Mouse (Mus musculus): ENCODE results near the gene Pnmal1.
A peak's percentile ranks its signal among the peaks of the same experiment; 100 is the strongest.

Gene Pnmal1

DNA sequence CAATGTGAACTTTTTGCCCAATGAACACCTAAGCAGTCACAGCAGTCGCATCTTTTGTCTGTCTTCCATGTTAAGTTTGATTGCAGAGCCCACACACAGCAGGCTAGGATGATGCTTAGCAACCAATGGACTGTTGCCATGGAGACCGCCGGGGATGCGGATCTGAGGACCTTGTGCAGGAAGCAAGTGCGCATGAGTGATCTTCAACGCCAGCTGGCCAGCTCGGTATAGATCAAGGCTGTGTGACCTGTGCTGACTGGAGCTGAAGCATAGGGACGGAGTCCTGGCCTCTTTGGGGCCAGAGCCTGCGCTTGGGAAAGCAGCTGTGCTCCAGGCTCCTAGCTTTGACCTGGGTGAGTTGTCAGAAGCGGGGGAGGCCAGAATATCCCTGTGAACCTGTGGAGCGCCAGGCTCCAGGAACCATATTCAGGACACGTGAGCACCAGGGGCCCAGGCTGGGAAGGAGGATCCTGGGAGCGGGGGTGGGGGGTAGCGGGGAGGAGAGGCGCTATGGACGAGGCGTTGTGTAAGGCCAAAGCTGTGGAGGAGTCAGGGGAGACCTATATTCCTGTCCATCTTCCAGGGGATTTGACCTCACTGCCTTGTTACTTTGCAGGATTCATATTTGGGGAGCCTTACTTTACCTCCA, at the start of gene Pnmal1:
Gene Pnmal1, plus strand, starts transcription at position 141 of the 649 bp plus-strand sequence.
- DNase-seq (ENCODE audit: low spot score): no peak

DNA sequence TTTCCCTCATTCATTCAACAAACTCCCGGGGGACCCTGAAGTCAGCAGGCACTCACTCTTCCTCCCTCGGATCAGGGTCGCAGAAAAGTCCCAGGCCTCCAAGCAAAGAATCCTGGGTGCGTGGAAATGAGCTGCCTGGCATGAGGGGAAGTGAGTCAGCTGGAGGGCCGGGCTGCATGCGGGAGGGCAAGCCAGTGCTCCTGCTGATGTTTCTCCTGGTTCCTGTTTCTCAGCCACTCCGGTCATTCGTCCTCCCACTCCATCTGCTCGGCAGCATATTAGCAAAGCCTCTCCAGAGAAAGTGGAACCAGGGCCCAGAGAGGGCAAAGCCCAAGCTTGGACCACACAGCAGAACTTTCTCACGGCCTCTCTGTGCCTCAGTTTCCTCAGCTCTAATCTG, 49.6 kb upstream of the Pnmal1 start:
- no peak for DNase-seq (ENCODE audit: low spot score)

DNA sequence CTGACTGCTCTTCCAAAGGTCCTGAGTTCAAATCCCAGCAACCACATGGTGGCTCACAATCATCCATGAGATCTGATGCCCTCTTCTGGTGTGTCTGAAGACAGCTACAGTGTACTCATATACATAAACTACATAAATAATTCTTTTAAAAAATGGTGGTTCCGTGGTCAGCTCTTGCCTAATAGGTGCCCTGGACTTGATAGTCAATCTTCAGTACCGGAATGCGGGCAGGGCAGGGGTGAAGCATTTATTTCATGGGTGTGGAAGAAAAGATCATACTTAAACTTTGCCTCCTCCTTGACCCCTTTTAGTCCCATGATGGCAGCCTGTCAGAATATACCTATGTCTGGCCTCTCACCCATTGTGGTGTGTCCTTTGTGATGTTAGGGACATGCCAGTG, 47.6 kb upstream of the Pnmal1 start:
- no peak for DNase-seq (ENCODE audit: low spot score)

- no peak for DNase-seq (ENCODE audit: low spot score)
Measured at GRCm38 (mm10) chr7:16912360-16912759, 47.1 kb upstream of the Pnmal1 start.

GRCm38 (mm10) chr7:16913806-16914452, 45.5 kb upstream of the Pnmal1 start:
- DNase-seq (ENCODE audit: low spot score): peak; percentile 77

DNA sequence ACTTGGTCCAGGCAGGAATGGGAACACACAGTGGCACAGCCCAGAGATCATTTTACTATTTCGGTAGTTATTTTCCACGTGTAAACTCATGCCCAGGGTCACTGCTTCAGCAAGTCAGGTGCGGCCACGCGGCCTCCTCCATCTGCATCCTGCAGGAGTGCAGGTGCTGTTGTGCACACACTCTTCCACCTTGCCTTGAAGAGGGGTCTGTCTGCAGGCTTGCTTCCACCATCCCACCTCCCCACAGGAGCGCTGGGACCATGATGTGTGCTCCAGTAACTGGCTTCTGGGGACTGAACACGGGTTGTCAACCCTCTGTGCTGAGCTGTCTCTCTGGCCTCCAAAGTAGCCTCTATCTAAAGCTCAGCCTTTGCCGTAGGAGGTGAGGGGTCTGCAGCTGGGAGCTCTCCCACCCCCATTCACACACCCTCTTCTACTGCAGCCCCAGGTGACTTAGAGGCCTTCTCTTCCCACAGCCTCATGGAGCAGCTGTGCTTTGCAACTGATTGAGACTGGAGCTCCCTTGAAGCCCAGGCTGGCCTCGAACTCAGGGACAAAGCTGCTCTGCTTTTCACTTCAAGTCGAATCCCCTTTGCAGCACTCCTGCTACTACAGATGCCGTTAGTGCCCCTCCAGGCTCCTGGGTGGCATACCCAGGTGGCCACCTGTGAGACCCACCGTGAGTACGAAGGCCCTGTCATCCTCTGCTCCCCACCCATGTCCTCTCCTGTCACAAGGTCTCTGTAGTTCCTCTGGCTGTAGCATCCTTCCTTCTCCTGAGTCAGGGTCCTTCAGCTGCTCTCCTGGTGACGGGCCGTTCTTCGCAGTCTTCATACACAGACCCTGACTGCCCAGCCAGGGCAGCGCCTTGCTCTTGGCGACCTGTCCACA, 44.8 kb upstream of the Pnmal1 start:
- DNase-seq (ENCODE audit: low spot score): no peak

- DNase-seq (ENCODE audit: low spot score): no peak
Measured at GRCm38 (mm10) chr7:16915461-16916340, 43.8 kb upstream of the Pnmal1 start.

DNA sequence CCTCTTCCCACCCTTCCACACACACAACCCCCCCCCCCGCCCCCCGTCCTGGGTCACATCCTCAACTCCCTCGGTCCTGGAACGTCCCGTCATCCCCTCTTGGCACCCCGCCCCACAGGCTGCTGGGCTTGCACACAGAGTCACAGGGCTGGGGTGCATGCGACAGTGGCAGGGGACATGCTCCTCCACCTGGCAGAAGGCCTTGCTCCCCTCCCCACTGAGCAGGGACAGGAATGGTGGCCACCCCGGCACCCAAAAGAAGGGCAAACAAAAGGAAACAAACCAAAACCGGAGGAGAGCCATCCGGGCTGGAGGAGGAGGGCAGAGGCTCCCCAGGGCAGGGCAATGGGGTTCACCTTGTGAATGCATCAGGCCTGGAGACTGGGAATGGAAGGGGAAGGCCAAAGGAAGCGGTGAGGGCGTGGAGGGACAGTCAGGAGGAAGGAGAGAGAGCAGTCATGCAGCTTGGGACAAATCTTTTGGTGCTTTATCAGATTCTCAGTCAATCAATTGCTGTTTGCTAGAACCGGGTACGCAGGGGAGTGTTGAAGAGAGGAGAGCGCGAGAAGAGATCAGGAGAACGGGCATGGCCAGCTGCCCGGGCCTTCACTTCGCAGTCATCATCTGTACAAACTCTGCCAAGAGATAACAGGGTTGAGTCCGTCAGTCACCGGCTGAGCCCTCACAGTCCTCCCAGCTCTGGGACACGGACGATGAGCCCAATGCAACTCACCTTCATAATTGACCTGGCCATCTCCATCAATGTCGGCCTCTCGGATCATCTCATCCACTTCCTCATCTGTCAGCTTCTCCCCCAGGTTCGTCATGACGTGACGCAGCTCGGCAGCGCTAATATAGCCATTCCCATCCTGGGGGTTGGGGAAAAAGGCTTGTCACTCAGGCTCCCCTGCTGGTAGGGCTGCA, 42.9 kb upstream of the Pnmal1 start:
- DNase-seq (ENCODE audit: low spot score): no peak

DNA sequence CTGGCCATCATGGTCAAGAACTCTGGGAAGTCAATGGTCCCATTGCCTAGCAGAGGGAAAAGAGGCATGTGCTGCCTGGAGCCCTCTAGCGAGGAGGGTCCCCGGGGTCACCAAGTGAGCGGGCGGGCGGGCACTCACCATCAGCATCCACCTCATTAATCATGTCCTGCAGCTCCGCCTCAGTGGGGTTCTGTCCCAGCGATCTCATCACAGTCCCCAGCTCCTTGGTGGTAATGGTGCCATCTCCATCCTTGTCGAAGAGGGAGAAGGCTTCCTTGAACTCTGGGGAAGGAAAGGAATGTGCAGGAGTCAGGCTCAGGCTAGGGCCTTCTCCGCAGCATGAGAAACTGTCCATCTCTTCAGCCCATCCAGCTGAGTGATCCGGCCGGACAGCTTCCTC, 42.0 kb upstream of the Pnmal1 start:
- DNase-seq (ENCODE audit: low spot score): no peak

- no peak for DNase-seq (ENCODE audit: low spot score)
Measured at GRCm38 (mm10) chr7:16918014-16918413, 41.5 kb upstream of the Pnmal1 start.

GRCm38 (mm10) chr7:16918670-16919069, 40.8 kb upstream of the Pnmal1 start:
- no peak for DNase-seq (ENCODE audit: low spot score)

GRCm38 (mm10) chr7:16919395-16920149, 39.9 kb upstream of the Pnmal1 start:
- no peak for DNase-seq (ENCODE audit: low spot score)

GRCm38 (mm10) chr7:16920150-16920579, 39.3 kb upstream of the Pnmal1 start:
- no peak for DNase-seq (ENCODE audit: low spot score)

DNA sequence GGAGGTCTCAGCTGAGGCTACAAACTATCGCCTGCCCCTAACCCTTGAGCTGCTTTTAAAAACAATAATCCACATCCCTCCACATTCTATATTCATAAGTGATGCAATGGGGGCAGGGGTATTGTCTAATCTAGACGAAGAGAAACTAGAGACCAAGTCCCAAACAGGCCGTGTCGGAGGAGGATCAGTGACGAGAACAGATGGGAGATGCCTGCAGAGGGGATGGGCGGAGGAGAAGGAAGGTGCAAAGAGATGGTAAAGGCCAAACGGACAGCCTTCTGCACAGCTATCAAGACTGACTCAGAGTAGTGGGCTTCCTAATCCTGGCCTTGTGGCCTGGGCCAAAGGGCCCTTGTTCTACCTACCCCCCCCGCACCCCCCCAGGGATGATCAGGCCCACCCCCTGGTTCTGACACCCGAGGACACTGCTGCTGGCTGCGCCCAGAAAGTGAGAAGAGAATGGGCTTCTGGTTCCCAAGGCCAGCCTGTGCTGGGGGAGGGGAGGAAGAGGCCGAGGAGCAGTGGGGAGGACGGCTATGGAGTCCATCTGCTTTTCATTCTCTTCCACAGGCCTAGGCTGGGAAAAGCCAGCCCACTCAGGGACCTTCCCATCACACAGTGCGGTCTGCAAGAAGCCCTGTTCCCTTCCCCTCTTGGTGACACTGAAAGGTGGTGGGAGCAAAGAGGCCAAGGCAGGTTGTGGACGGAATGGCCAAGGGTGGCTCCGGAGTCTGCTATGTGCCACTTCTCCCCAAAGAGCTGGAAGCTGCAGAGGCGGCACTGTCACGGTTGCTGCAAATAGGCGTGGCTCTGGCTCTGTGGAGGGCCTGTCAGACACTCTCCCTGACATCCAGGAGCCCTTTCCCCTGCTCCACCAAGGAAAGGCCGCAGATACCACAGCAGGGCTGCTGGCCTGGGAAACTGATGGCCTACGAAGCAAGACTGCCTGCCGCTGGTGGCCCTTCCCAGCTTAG, 38.4 kb upstream of the Pnmal1 start:
- DNase-seq (ENCODE audit: low spot score): no peak

DNA sequence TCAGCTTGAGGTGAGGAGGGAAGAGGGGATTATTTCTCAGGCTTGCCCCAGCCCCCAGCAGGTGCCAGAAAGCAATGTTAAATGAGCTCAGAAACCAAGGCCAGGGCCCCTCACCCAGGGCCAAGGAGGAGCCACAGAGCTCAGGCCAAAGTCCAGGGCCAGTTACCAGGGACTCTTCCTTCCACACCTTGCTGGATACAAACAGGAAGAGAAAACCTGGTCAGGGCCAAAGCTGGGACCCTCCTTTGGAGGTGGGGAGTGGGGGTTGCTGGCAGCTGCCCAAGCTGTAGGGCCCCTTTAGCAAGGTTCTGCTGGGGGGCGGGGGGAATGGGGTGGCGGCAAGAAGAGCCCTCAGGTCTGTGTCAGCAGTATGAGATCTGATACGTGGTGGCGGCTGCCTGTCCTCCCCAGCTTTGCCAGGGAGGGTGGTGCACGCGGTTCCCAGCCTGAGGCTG, 37.6 kb upstream of the Pnmal1 start:
- no peak for DNase-seq (ENCODE audit: low spot score)

- DNase-seq (ENCODE audit: low spot score): no peak
Measured at GRCm38 (mm10) chr7:16922360-16922973, 37.0 kb upstream of the Pnmal1 start.

- DNase-seq (ENCODE audit: low spot score): no peak
Measured at GRCm38 (mm10) chr7:16923283-16924036, 36.0 kb upstream of the Pnmal1 start.
